Mouse (Mus musculus): ENCODE measurements around the gene Hoxd11. TPM values are rescaled to one million over a fixed set of nuclear protein-coding genes. Genes with fewer than 3 reads are reported as not detected.

The Hoxd11 gene
- polyA plus RNA-seq, 1 experiment, result 2.8 TPM

- Histone ChIP-seq H3K4me1 (ENCODE audit: control insufficient read depth, insufficient read depth, low read length) (no peaks in the 10 kb centered on the region), H3K4me3 (ENCODE audit: insufficient read depth, low read length) (no peak within 1 kb of the TSS; the same call in 1 of the 2 replicates), H3K27ac (ENCODE audit: insufficient read depth, low read length) (no peak within 1 kb of the TSS)
- TF ChIP-seq CTCF (IDR thresholded peaks at IDR 0.05; ENCODE audit: borderline replicate concordance, insufficient read depth, low read length) (no peak), POLR2A (IDR thresholded peaks at IDR 0.05; ENCODE audit: low read depth, low read length) (no peak)
Measured at GRCm38 (mm10) chr2:74726551-74726950, 47.2 kb downstream of the Hoxd11 start, which contains the start of gene Gm28230. TSS of gene Gm28230 (plus strand) at chr2:74726728.

GRCm38 (mm10) chr2:74726973-74727639 is 47.7 kb downstream of the Hoxd11 start:
- Histone ChIP-seq H3K4me1 (ENCODE audit: control insufficient read depth, insufficient read depth, low read length) (no peaks in the 10 kb centered on the region), H3K4me3 (ENCODE audit: insufficient read depth, low read length) (no peak overlapping the region; the same call in 1 of the 2 replicates), H3K27ac (ENCODE audit: insufficient read depth, low read length) (no peak overlapping the region)
- no peak for TF ChIP-seq POLR2A (IDR thresholded peaks at IDR 0.05; ENCODE audit: low read depth, low read length)
- no peak for TF ChIP-seq CTCF (IDR thresholded peaks at IDR 0.05; ENCODE audit: borderline replicate concordance, insufficient read depth, low read length)

- TF ChIP-seq POLR2A (IDR thresholded peaks at IDR 0.05; ENCODE audit: low read depth, low read length) (no peak), CTCF (IDR thresholded peaks at IDR 0.05; ENCODE audit: borderline replicate concordance, insufficient read depth, low read length) (no peak)
- H3K4me1 ChIP-seq (ENCODE audit: control insufficient read depth, insufficient read depth, low read length), result no peaks in the 10 kb centered on the region
Measured at GRCm38 (mm10) chr2:74727640-74728302, 48.4 kb downstream of the Hoxd11 start.

GRCm38 (mm10) chr2:74728303-74728680 is 48.9 kb downstream of the Hoxd11 start:
- Histone ChIP-seq H3K27ac (ENCODE audit: insufficient read depth, low read length) (no peak overlapping the region), H3K4me3 (ENCODE audit: insufficient read depth, low read length) (no peak overlapping the region), H3K4me1 (ENCODE audit: control insufficient read depth, insufficient read depth, low read length) (no peaks in the 10 kb centered on the region)
- TF ChIP-seq POLR2A (IDR thresholded peaks at IDR 0.05; ENCODE audit: low read depth, low read length) (no peak), CTCF (IDR thresholded peaks at IDR 0.05; ENCODE audit: borderline replicate concordance, insufficient read depth, low read length) (no peak)

More at GRCm38 (mm10) chr2:74727640-74728302, 48.4 kb downstream of the Hoxd11 start:
- Histone ChIP-seq H3K27ac (ENCODE audit: insufficient read depth, low read length) (no peak overlapping the region), H3K4me3 (ENCODE audit: insufficient read depth, low read length) (peak overlapping the region; percentile 10)

- no peak for TF ChIP-seq CTCF (IDR thresholded peaks at IDR 0.05; ENCODE audit: borderline replicate concordance, insufficient read depth, low read length)
- TF ChIP-seq POLR2A (IDR thresholded peaks at IDR 0.05; ENCODE audit: low read depth, low read length), result no peak
- no peaks in the 10 kb centered on the region for H3K4me1 ChIP-seq (ENCODE audit: control insufficient read depth, insufficient read depth, low read length)
Measured at GRCm38 (mm10) chr2:74730331-74730730, 51.0 kb downstream of the Hoxd11 start.

GRCm38 (mm10) chr2:74731055-74731454 is 51.7 kb downstream of the Hoxd11 start:
- TF ChIP-seq CTCF (IDR thresholded peaks at IDR 0.05; ENCODE audit: borderline replicate concordance, insufficient read depth, low read length) (no peak), POLR2A (IDR thresholded peaks at IDR 0.05; ENCODE audit: low read depth, low read length) (no peak)
- no peak overlapping the region for H3K4me3 ChIP-seq (ENCODE audit: insufficient read depth, low read length)
- no peak overlapping the region for H3K27ac ChIP-seq (ENCODE audit: insufficient read depth, low read length)
- no peaks in the 10 kb centered on the region for H3K4me1 ChIP-seq (ENCODE audit: control insufficient read depth, insufficient read depth, low read length)

More at GRCm38 (mm10) chr2:74730331-74730730, 51.0 kb downstream of the Hoxd11 start:
- Histone ChIP-seq H3K4me3 (ENCODE audit: insufficient read depth, low read length) (no peak overlapping the region), H3K27ac (ENCODE audit: insufficient read depth, low read length) (no peak overlapping the region)

- no peak overlapping the region for H3K27ac ChIP-seq (ENCODE audit: insufficient read depth, low read length)
- H3K4me1 ChIP-seq (ENCODE audit: control insufficient read depth, insufficient read depth, low read length), result no peaks in the 10 kb centered on the region
Measured at GRCm38 (mm10) chr2:74731799-74732512, 52.6 kb downstream of the Hoxd11 start.

GRCm38 (mm10) chr2:74732513-74733316 is 53.4 kb downstream of the Hoxd11 start:
- peak overlapping the region; percentile 18 for H3K4me3 ChIP-seq (ENCODE audit: insufficient read depth, low read length)
- TF ChIP-seq POLR2A (IDR thresholded peaks at IDR 0.05; ENCODE audit: low read depth, low read length) (no peak), CTCF (IDR thresholded peaks at IDR 0.05; ENCODE audit: borderline replicate concordance, insufficient read depth, low read length) (no peak)
- H3K4me1 ChIP-seq (ENCODE audit: control insufficient read depth, insufficient read depth, low read length), result no peaks in the 10 kb centered on the region

More at GRCm38 (mm10) chr2:74731799-74732512, 52.6 kb downstream of the Hoxd11 start:
- TF ChIP-seq POLR2A (IDR thresholded peaks at IDR 0.05; ENCODE audit: low read depth, low read length), result no peak
- no peak for TF ChIP-seq CTCF (IDR thresholded peaks at IDR 0.05; ENCODE audit: borderline replicate concordance, insufficient read depth, low read length)
- H3K4me3 ChIP-seq (ENCODE audit: insufficient read depth, low read length), result no peak overlapping the region

GRCm38 (mm10) chr2:74733317-74733661 is 53.9 kb downstream of the Hoxd11 start:
- H3K4me1 ChIP-seq (ENCODE audit: control insufficient read depth, insufficient read depth, low read length), result no peaks in the 10 kb centered on the region
- TF ChIP-seq POLR2A (IDR thresholded peaks at IDR 0.05; ENCODE audit: low read depth, low read length) (no peak), CTCF (IDR thresholded peaks at IDR 0.05; ENCODE audit: borderline replicate concordance, insufficient read depth, low read length) (no peak)
- peak overlapping the region; percentile 18; the same call in 1 of the 2 replicates for H3K4me3 ChIP-seq (ENCODE audit: insufficient read depth, low read length)
- H3K27ac ChIP-seq (ENCODE audit: insufficient read depth, low read length), result no peak overlapping the region

More at GRCm38 (mm10) chr2:74732513-74733316, 53.4 kb downstream of the Hoxd11 start:
- H3K27ac ChIP-seq (ENCODE audit: insufficient read depth, low read length), result no peak overlapping the region
